Mouse (Mus musculus) liver, adult 2 months (tissue): Measurements from ENCODE around the gene Syt2.

Experiments used
- CTCF ChIP-seq: fragments of 200-500 bp; IDR thresholded peaks from 2 replicates; pipeline ENCODE4 v1.5.1; 2011; ENCODE audit warnings: low read depth, low read length, control low read depth
- POLR2A ChIP-seq: fragments of 200-500 bp; IDR thresholded peaks from 2 replicates; pipeline ENCODE4 v1.6.1; 2011; ENCODE audit warnings: low read length, control low read depth; ENCODE audit not compliant: insufficient read depth; ENCODE audit errors: extremely low read depth

DNA sequence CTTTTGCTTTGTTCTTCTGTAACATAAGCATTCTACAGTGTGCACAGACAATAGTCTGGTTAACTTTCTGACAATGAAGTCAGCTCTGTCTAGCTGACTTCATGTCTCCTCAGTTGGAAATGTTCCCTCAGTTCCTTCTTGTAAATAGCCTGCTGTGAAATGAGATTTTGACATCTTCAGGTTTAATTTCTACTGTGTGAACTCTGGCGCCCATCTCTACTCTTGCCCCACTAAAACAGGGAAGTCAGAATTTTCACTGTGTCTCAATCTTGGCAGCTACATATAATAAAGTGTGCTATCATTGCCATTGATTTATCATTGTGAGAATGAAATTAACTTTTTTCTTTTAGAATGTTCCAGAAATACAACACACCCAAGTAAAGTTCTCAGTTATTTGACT is 138.4 kb downstream of the Syt2 start:
- TF ChIP-seq CTCF (no peak), POLR2A (no peak)
